Mouse (Mus musculus): ENCODE data around the gene Stt3b.

- TF ChIP-seq POLR2AphosphoS2 (IDR thresholded peaks at IDR 0.05; ENCODE audit: insufficient read length, low read depth), result no peak
- no peak for TF ChIP-seq SRF (IDR thresholded peaks at IDR 0.05; ENCODE audit: control insufficient read depth, insufficient read length, low read depth)
- TF ChIP-seq USF1 (IDR thresholded peaks at IDR 0.05; ENCODE audit: low read depth), result no peak
- no peak for TF ChIP-seq MYOD1 (IDR thresholded peaks at IDR 0.05; ENCODE audit: control insufficient read depth in 1 of 3, insufficient read length in 2 of 3, low read depth in 2 of 3)
- no peak for TF ChIP-seq MAX (IDR thresholded peaks at IDR 0.05; ENCODE audit: low read depth)
These were observed 104.0 kb downstream of the Stt3b start for GRCm38 (mm10) chr9:115206219-115206618.

Data from myocyte (in vitro differentiated cells).